Mouse (Mus musculus) hindbrain, embryonic 11.5 days (tissue): Measurements from ENCODE around the gene Tenm2. TPM values are rescaled to one million over a fixed set of nuclear protein-coding genes. Genes with fewer than 3 reads are reported as not detected.
A peak's percentile ranks its signal among the peaks of the same experiment; 100 is the strongest.

Experiments
- ATAC-seq: fragments of 200-750 bp; cut with Nextera tagmentation; 2 replicates; pipeline ENCODE4 v1.8.0; 2017; ENCODE audit warnings: mild to moderate bottlenecking, moderate TSS enrichment, moderate library complexity; ENCODE audit not compliant: low FRiP score
- DNase-seq: peaks from one replicate; pipeline ENCODE4 v3.0.0-alpha.2; 2015; ENCODE audit warnings: low spot score
- H3K27ac ChIP-seq: fragments of 300-500 bp; sonication (generic); 2 replicates; pipeline ENCODE4 v1.5.1; 2014; ENCODE audit warnings: mild to moderate bottlenecking, low read depth, low read length
- H3K27me3 ChIP-seq: fragments of 300-500 bp; sonication (generic); 2 replicates; pipeline ENCODE4 v1.6.1; 2014; ENCODE audit warnings: mild to moderate bottlenecking, low read length, moderate library complexity, mixed read lengths; ENCODE audit not compliant: control insufficient read depth, insufficient read depth
- H3K36me3 ChIP-seq: fragments of 300-500 bp; sonication (generic); 2 replicates; pipeline ENCODE4 v1.6.1; 2014; ENCODE audit warnings: mild to moderate bottlenecking, low read length, moderate library complexity, mixed read lengths; ENCODE audit not compliant: control insufficient read depth, insufficient read depth
- H3K4me1 ChIP-seq: fragments of 300-500 bp; sonication (generic); replicated peaks from 2 replicates; pipeline ENCODE4 v1.6.1; 2014; ENCODE audit warnings: low read length, mixed read lengths; ENCODE audit not compliant: control insufficient read depth, insufficient read depth
- H3K4me2 ChIP-seq: fragments of 300-500 bp; sonication (generic); replicated peaks from 2 replicates; pipeline ENCODE4 v1.6.1; 2014; ENCODE audit warnings: mild to moderate bottlenecking, low read depth, low read length
- H3K4me3 ChIP-seq: fragments of 300-500 bp; sonication (generic); 2 replicates; pipeline ENCODE4 v1.5.1; 2014; ENCODE audit warnings: low read depth, low read length
- H3K9ac ChIP-seq: fragments of 300-500 bp; sonication (generic); 2 replicates; pipeline ENCODE4 v1.6.1; 2014; ENCODE audit warnings: low read depth, low read length
- H3K9me3 ChIP-seq: fragments of 300-500 bp; sonication (generic); 2 replicates; pipeline ENCODE4 v1.6.1; 2016; ENCODE audit warnings: low read length; ENCODE audit not compliant: control insufficient read depth
- WGBS: fragments of 180-500 bp; shearing (Covaris S2); extraction: QIAGEN DNeasy Blood & Tissue Kit; methylation state at CpG from one replicate; pipeline ENCODE4 v1.1.7; 2014; 5-methylcytosine and 5-hydroxymethylcytosine counted together
- polyA plus RNA-seq: library from polyadenylated mRNA; unstranded; fragments of >200 nt; fragmentation: Nextera tagmentation; extraction: Ambion mirVana; gene quantifications from 2 replicates; pipeline ENCODE4 v1.2.1, GENCODE M21; 2014

The Tenm2 gene
- polyA plus RNA-seq, 1 experiment from 2014 or later: 9.0 TPM

- Histone ChIP-seq H3K4me2 (no peak overlapping the region), H3K36me3 (no peaks in the 10 kb centered on the region), H3K27me3 (no peaks in the 10 kb centered on the region), H3K9me3 (no peaks in the 10 kb centered on the region), H3K4me1 (no peaks in the 10 kb centered on the region; the same call in 1 of the 2 replicates), H3K9ac (no peak overlapping the region), H3K27ac (no peak overlapping the region), H3K4me3 (no peak overlapping the region)
- WGBS: 71% methylated on average over 7 of the region's 7 CpGs
- no peak for DNase-seq
- ATAC-seq: peak; percentile 49; the same call in 1 of the 2 replicates
These were observed 754.2 kb downstream of the Tenm2 start for GRCm38 (mm10) chr11:36481524-36481923.

- no peaks in the 10 kb centered on the region for H3K36me3 ChIP-seq
- H3K4me1 ChIP-seq: no peaks in the 10 kb centered on the region; the same call in 1 of the 2 replicates
- no peak overlapping the region for H3K4me2 ChIP-seq
- H3K27ac ChIP-seq: no peak overlapping the region
- DNase-seq (no peak), ATAC-seq (0 out of 2 replicates have a peak, but pooled peaks have one; percentile 19)
- WGBS: 93% methylated on average over 5 of the region's 5 CpGs
- H3K9me3 ChIP-seq: no peaks in the 10 kb centered on the region
- H3K9ac ChIP-seq: no peak overlapping the region
- H3K4me3 ChIP-seq: no peak overlapping the region
- no peaks in the 10 kb centered on the region for H3K27me3 ChIP-seq
These were observed 754.7 kb downstream of the Tenm2 start for GRCm38 (mm10) chr11:36481086-36481485.

- Histone ChIP-seq H3K4me1 (no peaks in the 10 kb centered on the region), H3K4me3 (no peak overlapping the region), H3K4me2 (no peak overlapping the region), H3K9ac (no peak overlapping the region), H3K27ac (no peak overlapping the region), H3K27me3 (no peaks in the 10 kb centered on the region), H3K36me3 (no peaks in the 10 kb centered on the region), H3K9me3 (no peaks in the 10 kb centered on the region)
- WGBS: 64% methylated on average over 9 of the region's 9 CpGs
- no peak for DNase-seq
- no peak for ATAC-seq
These were observed 765.8 kb downstream of the Tenm2 start for GRCm38 (mm10) chr11:36469811-36470551.

GRCm38 (mm10) chr11:36458451-36458850 is 777.3 kb downstream of the Tenm2 start:
- WGBS: 52% methylated on average over 6 of the region's 6 CpGs
- no peaks in the 10 kb centered on the region for H3K4me1 ChIP-seq
- no peak for ATAC-seq

GRCm38 (mm10) chr11:36454076-36454475 is 781.7 kb downstream of the Tenm2 start:
- Histone ChIP-seq H3K36me3 (no peaks in the 10 kb centered on the region), H3K9me3 (no peaks in the 10 kb centered on the region), H3K27me3 (no peaks in the 10 kb centered on the region), H3K4me2 (no peak overlapping the region), H3K4me1 (no peaks in the 10 kb centered on the region), H3K4me3 (no peak overlapping the region), H3K9ac (no peak overlapping the region), H3K27ac (no peak overlapping the region)
- 90% methylated on average over 6 of the region's 6 CpGs for WGBS
- DNase-seq: no peak
- ATAC-seq: no peak

More at GRCm38 (mm10) chr11:36458451-36458850, 777.3 kb downstream of the Tenm2 start:
- no peaks in the 10 kb centered on the region for H3K27me3 ChIP-seq
- no peak overlapping the region for H3K4me3 ChIP-seq
- no peaks in the 10 kb centered on the region for H3K9me3 ChIP-seq
- no peak for DNase-seq
- no peak overlapping the region for H3K9ac ChIP-seq
- H3K36me3 ChIP-seq: no peaks in the 10 kb centered on the region
- no peak overlapping the region for H3K27ac ChIP-seq
- no peak overlapping the region for H3K4me2 ChIP-seq

- no peak overlapping the region for H3K4me2 ChIP-seq
- no peaks in the 10 kb centered on the region for H3K9me3 ChIP-seq
- H3K4me1 ChIP-seq: no peaks in the 10 kb centered on the region
- no peak overlapping the region for H3K9ac ChIP-seq
- DNase-seq: no peak
- no peak overlapping the region for H3K27ac ChIP-seq
- 84% methylated on average over 9 of the region's 9 CpGs for WGBS
- no peaks in the 10 kb centered on the region for H3K36me3 ChIP-seq
- no peak for ATAC-seq
- no peak overlapping the region for H3K4me3 ChIP-seq
- no peaks in the 10 kb centered on the region for H3K27me3 ChIP-seq
These were observed 783.3 kb downstream of the Tenm2 start for GRCm38 (mm10) chr11:36452436-36452835.

GRCm38 (mm10) chr11:36446351-36446750 is 789.4 kb downstream of the Tenm2 start:
- Histone ChIP-seq H3K9ac (no peak overlapping the region), H3K4me2 (no peak overlapping the region), H3K4me3 (no peak overlapping the region), H3K9me3 (no peaks in the 10 kb centered on the region), H3K36me3 (no peaks in the 10 kb centered on the region), H3K27me3 (no peaks in the 10 kb centered on the region), H3K27ac (no peak overlapping the region), H3K4me1 (no peaks in the 10 kb centered on the region)
- DNase-seq (no peak), ATAC-seq (no peak)
- WGBS: 83% methylated on average over 2 of the region's 2 CpGs

- H3K36me3 ChIP-seq: no peaks in the 10 kb centered on the region
- no peak overlapping the region for H3K27ac ChIP-seq
- ATAC-seq (no peak), DNase-seq (no peak)
- no peak overlapping the region for H3K9ac ChIP-seq
- no peaks in the 10 kb centered on the region for H3K9me3 ChIP-seq
- H3K4me2 ChIP-seq: no peak overlapping the region
- WGBS: 98% methylated on average over 7 of the region's 7 CpGs
- H3K27me3 ChIP-seq: no peaks in the 10 kb centered on the region
- no peak overlapping the region for H3K4me3 ChIP-seq
- H3K4me1 ChIP-seq: no peaks in the 10 kb centered on the region
These were observed 791.9 kb downstream of the Tenm2 start for GRCm38 (mm10) chr11:36443821-36444220.

- H3K4me3 ChIP-seq: no peak overlapping the region
These were observed 794.0 kb downstream of the Tenm2 start for GRCm38 (mm10) chr11:36441801-36442200.

More at GRCm38 (mm10) chr11:36441801-36442200, 794.0 kb downstream of the Tenm2 start:
- Histone ChIP-seq H3K9ac (no peak overlapping the region), H3K27ac (no peak overlapping the region), H3K4me1 (no peaks in the 10 kb centered on the region), H3K9me3 (no peaks in the 10 kb centered on the region), H3K4me2 (no peak overlapping the region), H3K36me3 (no peaks in the 10 kb centered on the region), H3K27me3 (no peaks in the 10 kb centered on the region)
- peak; percentile 10 for DNase-seq
- no peak; the same call in 1 of the 2 replicates for ATAC-seq
- WGBS: 13% methylated on average over 6 of the region's 6 CpGs
